Mouse (Mus musculus): ENCODE results near the gene Marveld3.
A peak's percentile ranks its signal among the peaks of the same experiment; 100 is the strongest.

The Marveld3 gene

DNA sequence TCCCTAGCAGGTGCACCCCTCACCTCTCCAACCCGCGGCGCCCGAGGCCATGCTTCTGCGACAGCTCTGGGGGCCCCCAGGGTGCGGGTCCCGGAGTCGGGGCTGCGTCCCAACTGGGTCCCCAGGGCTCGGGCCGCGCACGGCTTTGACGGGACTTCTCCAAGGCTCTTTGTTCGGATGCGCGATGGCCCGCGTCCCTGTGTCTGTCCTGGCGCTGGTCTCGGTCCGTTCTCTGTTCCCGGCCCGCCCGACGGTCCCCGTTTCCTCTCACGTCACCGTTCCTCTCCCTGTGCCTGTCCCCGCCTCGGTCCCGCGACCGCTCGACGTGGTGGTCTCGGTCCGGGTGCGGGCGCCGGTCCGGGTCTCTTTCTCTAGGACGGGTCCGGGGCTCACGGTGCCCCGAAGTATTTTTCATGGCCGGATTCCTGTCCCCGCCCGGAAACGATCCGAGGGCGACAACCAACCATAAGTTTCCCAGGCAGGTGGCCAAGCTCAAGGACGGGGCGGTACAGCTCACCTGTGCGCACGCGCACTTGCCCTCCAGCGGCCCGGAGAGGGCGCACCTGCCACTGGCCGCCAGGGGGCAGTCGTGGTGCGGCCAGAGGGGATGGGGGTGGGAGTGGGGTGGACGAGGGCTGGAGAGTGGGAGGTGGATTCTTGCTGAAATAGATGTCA is at the start of gene Marveld3:
Marveld3 (minus strand) TSS at position 511 of the 675 bp plus-strand sequence.
- DNase-seq = peak; percentile 78 to 91

DNA sequence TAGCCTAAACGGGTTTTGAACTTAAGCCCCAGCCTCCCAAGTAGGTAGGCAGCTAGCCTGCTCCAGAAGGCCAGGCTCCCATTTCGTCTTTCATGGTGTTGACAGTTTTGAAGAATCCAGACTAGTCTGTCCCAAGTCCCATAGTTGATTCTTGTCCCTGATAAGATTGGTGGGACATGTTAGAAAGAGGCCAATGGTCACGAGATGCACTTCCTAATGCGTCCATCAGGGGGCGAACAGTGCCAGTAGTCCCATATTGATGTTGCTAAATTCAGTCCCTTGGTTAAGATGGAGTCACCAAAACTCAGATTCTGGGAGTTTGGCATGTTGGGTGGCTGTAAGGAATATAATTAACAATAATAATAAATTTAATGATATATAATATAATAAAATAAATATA is 48.9 kb upstream of the Marveld3 start:
- DNase-seq = peak; percentile 38 to 78

DNA sequence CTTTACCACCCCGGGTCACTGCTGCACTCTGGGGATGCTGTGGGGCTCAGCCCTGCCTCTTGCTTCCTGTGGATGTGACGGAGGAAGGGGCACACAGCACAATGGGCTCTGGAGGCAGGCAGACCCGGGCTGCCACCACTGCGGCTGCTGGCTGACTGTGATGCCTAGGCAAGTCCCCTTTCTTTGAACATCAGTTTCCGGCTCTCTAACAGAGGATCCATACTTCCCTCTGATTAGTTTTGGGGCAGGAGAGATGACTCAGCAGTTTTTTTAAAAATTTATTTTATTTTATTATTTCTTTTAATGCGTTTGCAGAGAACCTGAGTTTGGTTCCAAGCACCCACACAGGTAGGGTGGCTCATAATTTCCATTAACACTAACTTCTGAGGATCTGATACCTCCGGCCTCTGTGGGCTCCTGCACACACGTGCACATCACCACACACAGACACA is 47.0 kb upstream of the Marveld3 start:
- no peak for DNase-seq

DNA sequence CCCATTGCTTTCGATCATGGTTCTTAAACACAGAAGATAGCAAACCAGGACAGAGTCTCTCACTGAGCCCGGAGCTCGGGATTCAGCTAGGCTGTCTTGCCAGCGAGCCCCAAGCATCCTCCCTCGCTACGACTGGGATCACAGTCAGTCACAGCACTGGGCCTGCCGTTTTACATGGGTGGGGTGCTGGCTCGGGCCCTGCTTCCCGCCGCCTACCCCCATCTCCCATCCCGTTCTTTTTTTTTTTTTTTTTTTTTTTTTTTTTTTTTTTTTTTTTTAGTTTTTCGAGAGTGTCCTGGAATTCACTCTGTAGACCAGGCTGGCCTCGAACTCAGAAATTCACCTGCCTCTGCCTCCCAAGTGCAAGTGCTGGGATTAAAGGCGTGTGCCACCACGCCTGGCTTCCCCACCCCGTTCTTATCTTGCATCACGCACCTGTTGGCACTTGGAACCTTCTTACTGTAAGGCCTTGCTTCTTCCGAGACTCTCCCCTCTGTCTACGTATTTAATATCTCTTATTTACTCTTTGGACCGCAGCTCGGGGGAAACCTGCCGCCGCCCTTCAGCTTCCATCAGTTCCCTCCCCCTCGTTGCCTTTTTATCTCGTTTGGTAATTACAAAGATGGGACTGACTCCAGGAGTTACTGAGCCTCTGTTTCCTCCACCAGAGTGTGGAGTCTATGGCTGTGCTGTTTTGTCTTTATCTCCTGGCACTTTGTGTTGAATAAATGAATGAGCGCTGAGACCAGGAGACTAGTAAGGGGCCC is 46.4 kb upstream of the Marveld3 start:
- no peak for DNase-seq

DNA sequence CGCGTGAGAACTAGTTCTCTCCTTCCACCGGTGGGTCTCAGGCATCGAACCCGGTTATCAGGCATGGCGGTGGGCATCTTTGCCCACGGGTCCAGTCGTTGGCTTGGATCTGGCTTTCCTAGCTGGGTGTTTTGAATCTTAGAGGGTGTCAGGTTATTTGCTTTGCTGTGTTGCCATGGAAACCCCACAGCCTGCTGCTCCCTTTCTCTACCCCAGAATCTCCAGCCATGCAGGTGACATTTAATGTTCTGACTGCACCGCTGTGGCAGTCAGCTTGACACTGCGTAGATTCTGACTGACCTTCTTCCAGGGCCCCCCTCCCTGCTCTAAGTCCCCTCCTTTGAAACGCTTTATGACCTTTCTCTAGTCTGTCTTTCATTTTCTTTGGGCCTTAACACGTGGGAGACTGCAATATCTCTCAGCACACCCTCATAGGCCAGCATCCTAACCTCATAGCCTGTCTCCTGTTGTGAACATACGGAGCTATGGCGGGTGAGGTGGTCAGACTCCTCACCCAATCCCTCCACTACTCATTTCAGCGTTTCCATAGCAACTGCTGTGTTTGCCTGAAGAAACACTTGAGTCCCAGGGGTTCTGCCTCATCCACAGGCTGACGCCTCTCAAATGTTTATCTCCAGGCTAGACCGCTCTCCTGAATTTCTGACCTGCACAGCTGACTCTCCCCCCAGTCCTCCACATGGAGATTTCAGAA is 44.5 kb upstream of the Marveld3 start:
- no peak for DNase-seq

DNA sequence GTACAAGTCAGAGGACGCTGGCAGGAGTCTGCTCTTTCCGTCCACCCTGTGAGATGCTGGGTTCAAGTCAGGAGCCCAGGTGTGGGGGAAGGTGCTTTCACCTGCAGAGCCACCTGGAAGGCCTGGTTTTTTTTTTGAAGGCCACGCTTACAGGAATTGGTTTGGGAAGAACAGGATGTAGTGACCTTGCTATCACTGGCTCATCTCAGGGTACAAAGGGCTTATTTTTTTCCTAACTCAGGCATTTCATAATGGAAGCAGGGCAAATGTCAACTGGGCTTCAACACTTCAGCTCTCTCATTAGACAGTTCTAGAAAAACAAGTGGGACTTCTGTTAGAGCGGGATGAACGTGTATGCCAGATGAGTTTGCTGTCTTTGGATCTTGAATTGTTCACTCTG is 42.3 kb upstream of the Marveld3 start:
- DNase-seq = peak in 1 of 2 experiments; percentile 6

DNA sequence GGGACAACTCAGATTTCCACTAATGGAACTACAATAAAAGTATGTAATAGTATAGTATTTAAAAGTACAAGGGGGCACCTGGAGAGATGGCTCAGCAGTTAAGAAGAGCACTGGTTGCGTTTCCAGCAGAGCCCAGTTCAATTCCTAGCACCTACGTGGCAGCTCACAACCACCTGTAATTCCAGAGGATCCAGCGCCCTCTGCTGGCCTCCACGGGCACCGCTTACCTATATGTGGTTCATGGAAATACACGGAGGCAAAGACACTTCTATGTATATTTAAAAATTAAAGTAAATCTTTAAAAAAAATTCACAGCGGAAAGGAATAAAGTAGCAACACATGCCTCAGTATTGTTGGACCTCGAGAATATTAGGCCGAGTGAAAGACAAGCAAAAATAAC is 41.0 kb upstream of the Marveld3 start:
- DNase-seq = peak in 1 of 2 experiments; percentile 49

DNA sequence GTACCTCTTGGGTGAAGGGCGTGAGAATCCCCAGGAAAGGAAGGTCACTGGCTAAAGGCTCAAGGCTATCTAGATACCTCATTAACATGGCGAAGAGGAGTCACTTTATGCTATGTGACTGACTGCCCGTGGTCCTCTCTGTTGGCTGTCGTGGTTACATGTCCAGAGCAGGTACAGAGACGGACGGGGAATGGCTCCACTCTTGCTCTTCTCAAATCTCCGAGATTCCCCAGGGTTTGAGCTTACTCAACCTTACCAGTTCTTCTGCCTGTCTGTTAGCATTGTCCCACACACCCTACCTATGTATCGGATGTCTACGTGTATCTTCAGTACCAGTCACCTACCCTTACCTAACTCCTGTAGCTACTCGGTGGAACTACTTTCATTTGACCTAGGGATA is 38.0 kb upstream of the Marveld3 start:
- DNase-seq = no peak

DNA sequence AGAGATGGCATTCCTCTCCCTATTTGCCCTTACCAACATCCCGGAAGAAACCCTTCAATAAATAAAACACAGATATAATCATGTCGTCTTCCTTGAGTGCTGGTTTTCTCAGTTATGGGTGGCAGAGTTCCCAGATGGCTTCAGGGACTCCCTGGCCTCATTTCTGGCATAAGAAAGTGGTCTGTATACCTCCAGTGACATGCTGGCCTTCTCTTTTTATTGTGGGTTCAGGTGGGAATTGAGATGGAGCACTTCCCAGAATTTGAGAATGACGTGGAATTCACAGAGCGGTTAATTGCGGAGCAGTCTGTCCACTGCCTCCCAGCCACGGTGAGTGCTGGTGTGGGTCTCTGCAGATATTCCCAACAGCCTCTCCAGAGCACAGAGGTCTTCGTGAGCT is 36.1 kb upstream of the Marveld3 start:
- no peak for DNase-seq

DNA sequence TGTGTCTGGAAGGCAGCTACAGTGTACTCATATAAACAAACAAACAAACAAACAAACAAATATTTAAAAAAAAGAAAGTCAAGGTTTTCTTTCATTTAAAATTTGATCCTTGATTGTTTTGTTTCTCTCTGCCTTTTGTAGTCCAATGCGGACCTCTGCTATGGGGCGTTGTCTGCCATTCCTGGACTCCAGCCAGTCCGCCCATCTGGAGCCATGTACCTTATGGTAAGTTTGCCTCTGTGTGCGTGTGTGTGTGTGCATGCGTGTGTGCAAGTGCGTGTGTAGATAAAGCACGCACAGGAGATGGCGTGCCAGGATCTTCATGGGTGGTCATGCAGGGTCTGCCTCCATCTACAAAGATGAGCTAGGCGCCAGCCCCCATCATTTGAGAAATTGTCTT is 35.4 kb upstream of the Marveld3 start:
- no peak for DNase-seq

DNA sequence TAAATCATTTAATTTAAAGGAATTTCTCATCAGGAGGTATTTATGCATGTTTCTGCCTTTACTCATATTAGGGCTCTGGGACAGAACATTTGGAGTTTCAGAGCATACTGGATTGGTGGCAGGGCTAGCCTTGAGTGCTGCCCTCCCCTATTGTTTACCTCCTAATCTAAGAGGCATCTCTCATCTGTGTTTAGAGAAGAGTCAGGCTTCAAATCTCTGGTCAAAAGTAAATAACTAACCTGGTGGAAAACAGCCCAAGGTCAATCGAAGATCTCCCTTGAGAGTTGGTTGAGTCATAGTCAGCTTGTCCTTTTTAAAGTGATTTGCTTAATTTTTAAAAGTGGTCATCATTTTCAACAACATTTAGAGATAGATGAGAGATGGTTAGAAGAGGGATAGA is 30.9 kb upstream of the Marveld3 start:
- no peak for DNase-seq

DNA sequence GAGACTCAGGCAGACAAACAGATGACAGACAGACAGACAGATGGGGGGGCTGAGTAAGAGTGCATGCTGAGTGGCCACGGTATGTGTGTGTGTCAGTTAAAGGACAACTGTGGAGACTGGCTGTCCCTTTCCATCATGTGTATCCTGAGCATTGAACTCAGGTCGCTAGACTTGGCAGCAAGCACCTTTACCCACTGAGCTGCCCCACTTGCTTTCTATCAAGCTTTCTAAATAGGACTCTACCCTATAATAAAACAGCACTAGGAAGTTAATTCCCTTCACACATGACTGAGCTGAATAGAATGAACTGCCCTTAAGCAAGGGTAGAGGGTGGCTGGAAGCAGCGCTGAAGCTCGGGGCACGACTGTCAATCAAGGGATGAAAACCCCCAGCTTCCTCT is 30.2 kb upstream of the Marveld3 start:
- DNase-seq = no peak

DNA sequence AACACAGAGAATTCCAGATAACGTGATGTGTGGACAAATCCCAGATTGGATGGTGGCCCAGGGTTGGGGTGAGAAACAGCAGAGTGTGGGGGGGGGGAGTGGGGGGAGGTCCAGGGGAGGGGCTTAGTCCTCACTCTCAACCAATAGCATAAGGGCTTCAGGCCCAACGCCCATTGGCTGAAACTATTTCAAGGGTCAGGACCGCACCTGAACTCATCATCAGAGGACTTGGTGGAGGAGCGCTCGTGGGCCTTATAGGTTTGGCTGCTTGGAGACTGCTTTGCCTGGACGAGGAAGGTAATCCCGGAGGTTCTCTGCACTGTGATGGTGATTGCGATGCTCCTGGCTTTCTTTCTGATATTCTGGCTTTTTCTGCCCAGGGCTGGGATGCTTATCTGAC is 28.2 kb upstream of the Marveld3 start, which contains the start of gene Tat:
Tat (plus strand) TSS at position 214 of the 400 bp plus-strand sequence.
- no peak for DNase-seq

DNA sequence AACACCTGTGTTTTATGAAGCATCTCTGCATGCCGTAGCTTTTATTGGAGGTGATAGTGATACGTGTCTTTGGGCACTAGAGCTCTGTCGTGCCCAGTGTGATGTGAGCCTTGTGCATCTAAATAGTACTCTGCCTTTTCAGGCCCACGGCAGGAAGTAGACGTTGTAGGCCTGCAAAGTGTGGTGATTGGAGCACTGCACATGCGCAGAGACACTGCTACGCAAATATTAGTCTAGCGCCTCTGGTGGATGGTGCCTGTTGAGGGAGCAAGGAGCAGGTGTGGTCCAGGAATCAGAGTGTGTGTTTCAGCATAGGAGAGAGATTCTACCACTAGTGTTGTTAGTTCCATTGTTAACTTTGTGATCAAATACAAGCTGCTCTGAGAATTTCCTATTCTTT is 27.1 kb upstream of the Marveld3 start:
- DNase-seq = no peak

DNA sequence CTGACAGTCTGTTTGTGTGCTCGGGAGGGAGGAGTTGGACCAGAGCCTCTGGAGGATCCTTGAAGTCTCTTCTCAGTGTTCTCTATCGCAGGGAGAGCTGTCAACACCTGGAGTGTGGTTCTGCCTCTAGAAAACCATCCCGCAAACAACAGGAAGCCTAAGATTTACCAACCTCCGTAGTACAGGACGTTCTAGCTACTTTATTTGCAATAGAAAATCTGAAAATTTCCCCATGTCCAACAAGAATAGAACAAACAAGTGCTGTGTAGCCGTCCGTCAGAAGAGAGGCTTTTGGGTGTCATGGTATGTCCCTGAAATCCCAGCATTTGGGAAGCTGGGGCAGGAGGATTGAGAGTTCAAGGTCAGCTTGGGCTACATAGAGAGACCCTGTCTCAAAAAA is 25.8 kb upstream of the Marveld3 start:
- no peak for DNase-seq

DNA sequence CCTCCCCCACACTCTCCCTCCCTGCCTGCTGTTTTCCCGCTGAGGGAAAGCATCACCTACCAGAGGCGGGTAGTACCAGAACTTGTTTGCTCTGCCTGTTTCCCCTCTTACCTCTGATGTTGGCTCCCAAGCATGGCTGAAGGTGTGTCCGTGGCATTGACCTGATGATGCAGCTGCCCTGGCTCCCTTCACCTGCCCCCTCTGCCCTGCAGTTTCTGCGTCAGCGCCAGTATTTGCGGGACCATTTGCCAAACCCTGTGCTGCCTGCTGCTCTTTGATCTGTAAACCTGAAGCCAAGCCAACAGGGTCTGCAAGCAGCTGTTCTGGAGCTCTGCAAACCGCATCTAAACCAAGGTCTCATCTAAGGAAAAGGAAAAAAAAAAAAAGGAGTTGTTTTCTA is 24.4 kb upstream of the Marveld3 start:
- DNase-seq = no peak

DNA sequence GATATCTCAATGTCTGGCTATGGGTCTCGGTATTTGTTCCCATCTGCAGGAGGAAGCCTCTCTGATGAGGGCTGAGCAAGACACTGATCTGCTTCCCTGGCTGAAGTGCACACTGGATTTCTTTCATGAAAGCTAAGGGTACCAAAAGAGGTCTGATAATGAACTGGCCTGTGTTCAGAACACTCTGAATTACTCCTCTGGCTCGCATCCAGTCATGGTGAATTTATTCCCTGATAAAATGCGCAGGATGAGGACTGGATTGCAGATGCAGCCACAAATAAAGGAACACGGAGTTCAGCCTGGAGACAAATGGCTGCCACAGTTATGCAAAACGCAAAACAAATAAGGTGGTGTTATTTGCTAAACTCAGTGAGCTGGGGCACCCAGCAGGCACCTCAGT is 21.9 kb upstream of the Marveld3 start:
- no peak for DNase-seq

DNA sequence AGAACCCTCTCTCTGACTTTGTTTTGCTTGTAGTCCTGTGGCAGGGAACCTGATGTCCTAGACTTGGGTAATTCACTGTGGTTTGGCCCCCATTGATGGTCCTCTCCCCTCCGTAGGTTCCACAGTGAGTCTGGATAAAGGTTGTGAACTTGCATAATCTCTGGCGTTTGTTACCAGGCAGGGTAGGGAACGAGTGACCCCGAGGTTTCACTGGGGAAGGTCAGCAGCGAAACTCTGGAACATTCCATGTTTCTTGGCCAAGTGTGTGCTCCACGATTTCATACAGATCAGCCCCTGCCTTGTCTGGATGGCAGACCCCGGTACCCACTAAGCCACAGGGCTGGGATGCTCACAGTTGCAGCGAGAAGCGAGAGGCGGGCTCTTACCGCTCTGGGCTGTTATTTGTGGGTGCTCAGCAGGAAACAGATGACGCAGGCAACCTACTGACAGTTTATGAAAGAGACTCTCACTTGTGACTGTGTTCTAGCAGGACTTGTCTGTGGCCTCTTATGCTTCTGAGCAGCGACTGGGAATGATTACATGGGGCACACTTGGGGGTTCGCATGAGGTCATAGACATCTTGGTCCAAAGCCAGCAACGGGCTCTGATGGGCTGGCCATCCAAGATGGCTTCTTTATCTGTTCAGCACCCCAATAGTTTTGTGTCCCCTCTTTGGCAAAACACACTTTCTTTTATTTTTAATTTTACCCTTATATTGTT is 20.5 kb upstream of the Marveld3 start:
- DNase-seq = no peak

DNA sequence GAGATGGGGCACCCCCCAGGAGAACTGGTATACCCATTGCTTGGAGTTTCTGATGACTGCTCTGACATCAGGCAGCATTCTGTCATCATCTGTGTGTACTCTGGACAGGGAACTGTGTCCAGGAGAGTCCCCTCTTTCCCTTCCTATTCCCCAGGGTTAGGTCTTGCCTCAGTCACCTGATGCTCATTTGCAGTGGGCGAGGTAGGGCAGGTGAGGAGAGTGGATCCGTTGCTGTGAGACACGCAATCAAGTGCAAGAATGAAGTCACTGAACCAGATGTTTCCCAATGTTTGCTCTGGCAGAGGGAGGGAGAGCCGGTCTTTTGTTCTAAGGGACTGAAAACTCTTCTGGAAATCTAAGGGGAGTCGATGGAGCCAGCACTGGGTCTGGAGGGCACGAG is 17.3 kb upstream of the Marveld3 start:
- DNase-seq = no peak

DNA sequence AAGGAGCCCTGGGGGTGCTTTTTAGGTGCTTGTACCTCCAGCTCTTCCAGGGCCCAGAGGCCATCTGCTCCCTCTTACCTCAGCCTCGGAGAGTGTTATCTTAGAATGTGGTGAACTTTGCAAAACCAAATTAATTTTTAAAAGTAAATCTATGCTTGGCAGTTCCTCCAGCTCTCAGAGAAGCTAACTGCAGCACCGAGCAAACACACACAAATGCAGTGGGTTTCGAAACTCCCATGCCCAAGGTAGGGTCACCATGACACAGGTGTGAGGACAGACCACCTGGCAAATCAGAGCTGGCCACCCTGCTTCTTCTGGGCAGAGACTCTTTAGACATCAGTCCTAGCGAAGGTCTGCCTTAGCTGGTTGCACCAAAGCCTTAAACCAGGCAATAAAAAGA is 10.9 kb upstream of the Marveld3 start:
- no peak for DNase-seq

DNA sequence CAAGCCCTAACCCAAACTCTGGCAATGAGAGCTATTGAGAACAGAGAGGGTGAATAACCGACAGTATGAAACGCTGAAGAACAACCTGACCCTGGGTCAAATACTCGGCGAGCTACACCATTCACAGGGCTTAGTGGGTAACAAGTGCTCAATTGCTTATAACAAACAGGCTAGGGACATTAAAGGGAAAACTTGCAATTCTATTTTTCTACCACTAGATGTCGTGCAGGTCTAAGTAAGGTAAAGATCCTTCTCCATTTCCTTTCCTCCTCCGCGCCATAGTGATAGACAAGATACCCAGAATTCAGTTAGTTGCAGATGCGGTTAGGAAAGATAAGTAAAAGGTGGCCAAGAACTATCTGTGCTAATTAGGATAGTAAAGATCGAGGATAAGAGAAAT is 8.3 kb upstream of the Marveld3 start:
- DNase-seq = peak in 1 of 2 experiments; percentile 40

DNA sequence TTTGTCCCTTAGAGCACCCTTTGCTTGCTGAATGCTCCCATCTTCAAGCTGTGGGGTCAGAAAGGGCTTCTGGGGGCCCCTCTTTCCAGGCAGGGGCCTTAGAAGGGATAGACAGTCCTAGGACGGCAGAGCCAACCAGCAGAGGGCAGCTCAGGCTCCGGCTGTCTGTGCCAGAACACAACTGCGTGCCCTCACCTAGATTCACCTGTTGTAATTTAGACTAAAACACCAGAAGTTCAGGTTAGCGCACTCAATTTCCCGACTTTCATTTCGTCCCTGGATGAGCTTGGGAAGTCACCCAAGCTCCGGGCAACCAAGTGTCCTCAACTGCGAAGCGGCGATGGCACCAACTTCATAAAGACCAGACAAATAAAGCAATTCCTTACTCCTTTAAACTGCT is 6.8 kb upstream of the Marveld3 start:
- peak in 1 of 2 experiments; percentile 37 for DNase-seq

DNA sequence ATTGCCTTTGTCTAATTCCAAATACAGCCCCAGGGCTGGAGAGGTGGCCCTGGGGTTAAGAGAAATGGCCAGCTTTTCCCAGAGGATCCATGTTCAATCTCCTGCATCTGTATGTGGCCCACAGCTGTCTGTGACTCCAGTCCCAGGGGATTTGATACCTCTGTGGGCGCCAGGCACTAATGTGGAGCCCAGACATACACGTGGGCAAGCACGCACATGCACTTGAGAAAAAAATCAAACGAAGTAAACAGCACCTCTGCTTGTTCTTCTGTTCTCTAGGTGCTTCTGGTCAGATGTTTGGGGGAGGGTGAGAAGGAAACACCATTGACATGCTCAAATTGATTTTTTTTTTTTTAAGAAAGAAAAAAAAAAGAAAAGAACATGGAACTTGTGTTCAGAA is 2.1 kb upstream of the Marveld3 start:
- DNase-seq = no peak

Measured in kidney, postnatal 36 days (tissue).